Mouse (Mus musculus): Measurements from ENCODE around the gene Prpf19. TPM values are rescaled to one million over a fixed set of nuclear protein-coding genes. Genes with fewer than 3 reads are reported as not detected.

Prpf19 gene
- total RNA-seq, 1 experiment from 2014 or later = 32.0 TPM

DNA sequence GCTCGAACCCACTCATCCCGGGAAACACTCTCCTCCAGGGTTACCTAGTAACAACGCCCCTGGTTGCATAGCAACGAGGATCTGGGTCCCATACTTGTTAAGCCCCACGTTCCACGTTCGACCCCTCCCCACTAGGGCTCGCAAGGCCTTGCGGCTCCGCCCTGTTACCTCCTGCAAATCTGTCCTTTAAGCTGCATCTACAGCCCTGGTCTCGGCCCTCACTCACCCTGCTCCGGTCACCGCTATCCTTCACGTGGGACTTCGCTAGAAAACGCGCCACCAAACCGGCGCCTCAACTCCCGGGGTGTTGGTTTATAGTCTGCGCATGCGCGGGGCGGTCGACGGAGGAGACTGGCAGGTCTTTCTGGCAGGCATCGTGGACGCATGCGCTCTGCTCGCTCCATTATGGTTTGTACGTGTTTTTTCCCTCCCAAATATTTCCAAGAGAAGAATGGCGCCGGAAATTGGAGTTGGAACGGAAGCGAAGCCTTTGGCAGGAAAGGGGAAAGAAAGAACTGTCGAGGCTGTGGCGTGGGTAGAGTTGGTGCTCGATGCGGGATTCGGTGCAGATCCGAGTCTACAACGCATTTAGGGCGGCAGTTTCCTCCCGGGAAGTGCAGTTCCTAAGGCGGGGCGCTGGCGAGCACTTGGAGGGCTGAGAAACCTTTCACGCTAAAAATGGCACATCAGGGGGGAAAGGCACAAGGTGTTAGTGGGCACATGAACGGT, 13.4 kb upstream of the Prpf19 start, which contains the start of gene Tmem109:
Gene Tmem109, minus strand, starts transcription at position 576 of the 729 bp plus-strand sequence.
- ATAC-seq (ENCODE audit: extremely low read depth, insufficient number of reproducible peaks, low FRiP score, poor library complexity, severe bottlenecking) = peak; percentile 53

DNA sequence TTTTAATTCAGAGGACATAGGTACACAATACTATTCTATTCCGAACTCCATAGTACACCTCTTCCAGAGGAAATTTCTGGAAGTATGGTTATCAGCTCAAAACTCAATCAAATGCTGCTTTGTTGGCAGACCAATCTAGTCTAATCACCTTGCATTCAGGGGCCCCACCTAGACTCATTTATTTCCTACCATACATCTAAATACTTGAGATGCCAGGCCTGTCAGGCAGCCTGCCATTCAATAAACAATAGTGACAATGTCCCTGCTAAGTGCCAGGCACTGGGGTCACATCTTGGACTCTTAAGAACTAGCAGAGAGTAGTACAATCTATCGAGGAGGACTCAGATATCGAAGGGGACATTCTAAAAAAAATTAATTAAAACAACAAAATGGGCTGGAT, 2.8 kb upstream of the Prpf19 start:
- ATAC-seq (ENCODE audit: extremely low read depth, insufficient number of reproducible peaks, low FRiP score, poor library complexity, severe bottlenecking) = no peak

DNA sequence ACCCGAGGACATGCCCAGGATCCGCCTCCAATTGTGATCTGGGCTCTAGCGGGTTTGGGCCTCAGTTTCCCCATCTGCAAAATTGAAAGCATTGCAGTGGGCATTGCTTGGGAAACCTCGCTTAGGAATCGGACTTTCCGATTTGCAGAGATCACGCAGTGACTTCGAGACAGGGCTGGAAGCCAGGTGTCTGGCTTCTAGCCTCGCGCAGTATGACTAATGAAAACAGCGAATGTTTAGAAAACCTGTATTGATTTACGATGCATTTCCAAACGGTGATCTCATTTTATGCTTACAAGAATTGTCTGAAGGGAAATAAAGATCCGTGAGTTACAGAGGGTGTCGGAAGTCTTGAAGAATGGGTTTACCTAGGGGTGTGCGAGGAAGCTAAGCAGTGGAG, 677 bp downstream of the Prpf19 start:
- no peak for ATAC-seq (ENCODE audit: extremely low read depth, insufficient number of reproducible peaks, low FRiP score, poor library complexity, severe bottlenecking)

DNA sequence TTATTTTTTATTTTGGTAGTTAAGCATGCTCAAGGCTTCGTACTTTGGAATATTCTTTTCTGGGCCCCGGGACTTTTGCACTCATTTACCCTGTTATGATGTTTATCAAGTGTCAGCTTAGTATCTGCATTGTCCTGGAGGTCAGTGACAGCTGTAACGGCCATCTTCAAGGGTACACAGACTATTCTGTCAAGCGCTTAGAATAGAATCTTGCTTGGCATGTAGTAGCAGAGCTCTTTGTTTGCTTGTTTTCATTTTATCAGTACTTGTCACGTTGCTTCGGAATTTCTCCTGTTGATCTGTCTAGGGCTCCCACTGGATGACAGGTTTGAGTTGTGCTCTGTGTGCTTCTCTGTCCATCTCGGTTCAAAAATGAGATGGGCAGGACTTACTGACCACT, 1.8 kb downstream of the Prpf19 start:
- ATAC-seq (ENCODE audit: extremely low read depth, insufficient number of reproducible peaks, low FRiP score, poor library complexity, severe bottlenecking) = no peak

DNA sequence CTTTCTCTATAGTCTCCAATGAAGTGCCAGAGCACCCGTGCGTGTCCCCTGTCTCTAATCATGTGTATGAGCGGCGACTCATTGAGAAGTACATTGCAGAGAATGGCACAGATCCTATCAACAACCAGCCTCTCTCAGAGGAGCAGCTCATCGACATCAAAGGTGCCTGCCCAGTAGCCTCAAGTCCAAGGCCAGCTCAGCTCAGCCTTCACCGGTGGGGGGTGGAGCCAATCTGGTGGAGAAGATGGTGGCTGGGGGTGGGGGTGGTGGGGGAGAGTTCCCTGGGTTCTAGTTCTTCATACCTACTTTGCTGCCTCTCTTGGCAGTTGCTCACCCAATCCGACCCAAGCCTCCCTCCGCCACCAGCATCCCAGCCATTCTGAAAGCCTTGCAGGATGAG, 2.5 kb downstream of the Prpf19 start:
- ATAC-seq (ENCODE audit: extremely low read depth, insufficient number of reproducible peaks, low FRiP score, poor library complexity, severe bottlenecking) = no peak

DNA sequence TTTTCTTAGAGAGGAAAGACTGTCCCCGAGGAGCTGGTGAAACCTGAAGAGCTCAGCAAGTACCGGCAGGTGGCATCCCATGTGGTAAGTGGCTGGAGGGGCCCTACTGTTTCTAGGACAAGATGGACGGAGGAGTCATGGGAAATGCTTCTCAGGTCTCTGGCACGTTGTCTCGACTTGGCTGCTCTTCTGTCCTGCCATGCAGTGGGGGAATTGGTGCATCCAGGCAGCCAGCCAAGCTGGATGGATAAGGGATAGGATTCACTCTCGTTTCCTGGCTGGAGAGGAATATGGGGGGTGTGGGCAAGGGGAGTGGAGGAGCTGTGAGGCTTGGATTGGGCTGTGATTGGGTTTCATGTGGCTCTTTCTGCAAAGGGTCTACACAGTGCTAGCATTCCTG, 5.3 kb downstream of the Prpf19 start:
- ATAC-seq (ENCODE audit: extremely low read depth, insufficient number of reproducible peaks, low FRiP score, poor library complexity, severe bottlenecking) = no peak

DNA sequence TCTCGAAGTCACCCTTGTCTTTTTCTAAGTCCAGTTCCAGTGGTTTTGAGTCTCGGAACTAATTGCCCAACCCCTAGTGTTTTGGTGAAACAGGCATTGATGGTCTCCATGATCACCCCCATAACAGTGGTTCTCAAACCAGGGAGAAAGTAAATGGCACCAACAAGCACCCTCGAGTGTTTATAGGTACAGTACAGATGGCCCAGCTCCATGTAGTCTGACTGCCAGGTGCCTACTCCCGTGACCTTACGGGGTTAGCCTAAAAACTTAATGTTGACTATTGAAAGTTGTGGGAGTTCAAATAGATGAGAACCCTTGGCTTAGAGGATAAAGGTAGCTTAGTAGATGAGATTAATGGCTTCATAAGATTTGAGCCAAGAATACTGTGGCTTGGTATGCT, 6.0 kb downstream of the Prpf19 start:
- ATAC-seq (ENCODE audit: extremely low read depth, insufficient number of reproducible peaks, low FRiP score, poor library complexity, severe bottlenecking) = no peak

DNA sequence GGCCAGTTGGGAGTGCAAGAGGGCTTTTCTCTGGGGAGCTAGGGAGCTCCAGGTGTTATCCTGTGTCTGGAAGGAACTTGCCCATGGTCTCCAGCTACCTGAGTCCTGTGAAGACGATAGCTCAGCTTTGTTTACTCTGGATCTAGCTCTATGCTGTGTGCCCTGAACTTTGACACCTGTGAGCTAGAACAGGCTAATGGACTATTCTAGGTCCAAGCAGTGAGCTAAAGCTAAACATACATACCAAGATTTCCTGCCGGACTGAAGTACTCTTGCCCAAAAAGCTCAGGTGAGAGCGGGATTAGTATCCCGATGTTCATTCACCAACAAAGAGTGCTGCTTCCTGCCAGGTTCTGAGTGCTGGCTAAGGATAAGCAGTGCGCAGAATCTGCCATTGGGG, 9.5 kb downstream of the Prpf19 start:
- no peak for ATAC-seq (ENCODE audit: extremely low read depth, insufficient number of reproducible peaks, low FRiP score, poor library complexity, severe bottlenecking)

DNA sequence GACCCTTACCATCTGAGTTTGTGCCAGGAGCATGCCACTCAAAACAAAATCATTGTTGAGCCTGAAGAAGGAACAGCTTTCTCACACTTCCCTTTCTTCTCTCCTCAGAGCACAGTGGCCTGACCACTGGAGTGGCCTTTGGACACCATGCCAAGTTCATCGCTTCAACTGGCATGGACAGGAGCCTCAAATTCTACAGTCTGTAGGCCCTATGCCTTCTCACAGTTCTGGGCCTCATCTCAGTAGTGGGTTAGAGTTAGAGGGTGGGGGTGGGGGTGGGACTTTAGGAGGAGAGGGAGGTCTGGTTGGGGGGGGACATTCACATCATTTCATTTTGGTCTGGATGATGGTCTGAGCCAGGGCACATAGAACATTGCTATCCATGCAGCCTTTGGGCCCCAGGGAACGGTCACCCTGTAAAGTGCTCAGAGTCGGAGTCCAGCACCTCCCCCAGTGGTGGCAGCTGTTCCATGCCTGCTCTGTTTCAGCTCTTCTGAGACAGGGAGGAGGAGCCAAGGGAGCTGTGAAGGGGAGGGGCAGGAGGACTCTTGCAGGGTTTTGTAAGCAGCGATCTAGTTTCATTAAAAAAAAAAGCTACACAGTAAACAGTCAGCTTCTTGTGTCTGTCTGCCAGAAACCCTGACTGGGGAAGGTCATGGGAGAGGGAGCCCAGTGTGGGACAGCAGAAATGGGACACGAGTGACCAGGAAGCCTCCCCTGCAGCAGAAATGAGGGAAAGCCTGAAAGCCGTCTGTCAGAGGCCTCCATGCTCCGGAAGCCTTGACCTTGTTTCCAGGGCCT, 10.1 kb downstream of the Prpf19 start:
- no peak for ATAC-seq (ENCODE audit: extremely low read depth, insufficient number of reproducible peaks, low FRiP score, poor library complexity, severe bottlenecking)

DNA sequence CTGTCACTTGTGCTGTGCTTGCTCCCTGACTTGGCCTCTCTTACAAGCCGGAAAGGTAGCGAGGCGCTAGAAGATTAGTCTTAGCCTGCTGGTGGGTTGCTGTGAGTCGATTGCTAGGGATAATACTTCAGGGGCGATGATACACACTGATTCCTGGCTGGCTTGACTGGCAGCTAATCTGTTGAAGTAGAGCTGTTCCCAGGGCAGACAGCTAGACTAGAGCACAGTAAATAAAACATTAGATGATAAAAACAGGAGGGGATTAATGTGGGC, 10.6 kb downstream of the Prpf19 start:
- no peak for ATAC-seq (ENCODE audit: extremely low read depth, insufficient number of reproducible peaks, low FRiP score, poor library complexity, severe bottlenecking)

DNA sequence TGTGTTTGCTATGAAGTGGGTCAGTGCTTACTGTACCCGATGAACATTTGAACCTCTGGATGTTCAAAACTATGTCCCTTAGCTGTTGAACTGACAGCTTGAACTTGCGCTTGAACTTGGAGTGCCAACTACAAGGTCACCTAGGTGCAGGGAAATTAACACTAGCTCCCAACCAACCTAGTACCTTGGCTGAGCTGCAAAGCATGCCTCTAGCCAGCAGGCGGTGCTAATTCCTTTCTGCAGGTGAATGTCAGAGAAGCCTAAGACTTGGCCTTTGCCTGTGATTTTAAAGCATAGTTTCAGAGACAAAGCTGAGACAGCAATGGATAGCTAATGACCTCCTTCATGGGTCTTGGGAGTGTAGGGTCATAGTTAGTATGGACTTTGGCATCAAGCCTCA, 12.9 kb downstream of the Prpf19 start:
- peak; percentile 43; the same call in 1 of the 2 replicates for ATAC-seq (ENCODE audit: extremely low read depth, insufficient number of reproducible peaks, low FRiP score, poor library complexity, severe bottlenecking)

DNA sequence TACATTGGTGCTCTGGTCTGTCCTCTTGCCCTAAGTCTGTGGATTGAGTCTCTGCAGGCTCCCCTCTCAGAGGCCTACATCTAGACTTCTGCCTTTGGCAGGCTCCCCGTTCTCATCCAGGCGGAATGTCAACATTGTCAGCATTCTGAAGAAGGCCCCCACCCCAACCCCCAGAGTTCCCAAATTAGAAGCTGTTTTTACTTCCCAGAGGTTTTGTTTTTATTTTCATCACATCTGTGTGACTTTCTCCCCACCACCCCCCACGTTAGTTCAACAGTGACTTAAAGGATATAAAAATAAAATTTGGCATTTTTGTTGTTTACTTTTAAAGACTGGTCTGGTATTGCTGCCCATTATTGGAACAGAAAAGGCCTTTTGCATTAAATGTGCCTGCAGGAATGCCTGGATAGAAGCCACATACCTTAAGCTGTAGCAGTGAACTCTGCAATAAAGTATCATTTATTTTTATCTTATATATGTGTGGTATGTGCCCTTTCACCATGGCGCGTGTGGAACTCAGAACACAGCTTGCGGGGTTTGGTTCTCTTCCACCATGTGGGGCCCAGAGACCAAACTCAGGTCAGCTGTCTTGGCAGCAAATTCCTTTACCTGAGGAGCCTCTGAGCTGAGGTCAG, 14.2 kb downstream of the Prpf19 start:
- no peak for ATAC-seq (ENCODE audit: extremely low read depth, insufficient number of reproducible peaks, low FRiP score, poor library complexity, severe bottlenecking)

DNA sequence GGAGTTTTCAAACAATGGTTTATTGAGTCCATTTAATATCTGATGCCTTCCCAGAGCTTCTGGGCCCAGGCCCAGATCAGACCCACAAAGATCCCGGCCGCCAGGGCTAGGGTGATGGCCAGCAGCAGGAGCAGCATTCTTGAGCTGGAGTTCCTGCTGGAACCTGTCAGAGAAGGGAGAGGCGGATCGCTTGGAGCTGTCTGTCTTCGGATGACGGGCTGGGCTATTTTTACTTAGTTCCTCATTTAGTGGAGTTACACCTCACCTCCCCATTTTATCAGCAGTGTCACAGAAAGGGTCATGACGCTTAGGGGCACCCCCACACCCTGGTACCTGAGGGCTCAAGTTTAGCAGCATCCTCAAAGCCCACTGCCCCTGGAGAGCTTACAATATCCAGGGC, 19.3 kb downstream of the Prpf19 start:
- peak; percentile 55 for ATAC-seq (ENCODE audit: extremely low read depth, insufficient number of reproducible peaks, low FRiP score, poor library complexity, severe bottlenecking)

DNA sequence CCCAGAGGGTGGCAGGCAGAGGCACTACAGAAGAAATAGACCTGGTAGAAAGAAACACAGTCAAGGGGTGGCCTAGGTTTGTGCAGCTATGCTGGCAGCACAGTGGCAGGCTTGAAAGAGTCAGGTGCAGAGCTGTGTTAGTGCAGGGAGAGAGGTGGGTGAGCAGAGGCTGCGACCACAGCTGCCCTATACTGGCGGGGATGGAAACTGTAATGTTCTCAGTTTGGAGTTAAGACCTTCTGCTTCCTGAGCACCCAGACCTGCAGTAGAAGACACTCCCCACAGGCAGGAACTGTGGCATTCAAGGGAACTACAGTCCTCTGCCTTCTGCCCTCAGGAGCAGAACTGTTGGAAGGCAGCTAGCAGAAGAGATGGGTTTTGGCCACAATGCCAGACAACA, 19.8 kb downstream of the Prpf19 start:
- no peak for ATAC-seq (ENCODE audit: extremely low read depth, insufficient number of reproducible peaks, low FRiP score, poor library complexity, severe bottlenecking)

DNA sequence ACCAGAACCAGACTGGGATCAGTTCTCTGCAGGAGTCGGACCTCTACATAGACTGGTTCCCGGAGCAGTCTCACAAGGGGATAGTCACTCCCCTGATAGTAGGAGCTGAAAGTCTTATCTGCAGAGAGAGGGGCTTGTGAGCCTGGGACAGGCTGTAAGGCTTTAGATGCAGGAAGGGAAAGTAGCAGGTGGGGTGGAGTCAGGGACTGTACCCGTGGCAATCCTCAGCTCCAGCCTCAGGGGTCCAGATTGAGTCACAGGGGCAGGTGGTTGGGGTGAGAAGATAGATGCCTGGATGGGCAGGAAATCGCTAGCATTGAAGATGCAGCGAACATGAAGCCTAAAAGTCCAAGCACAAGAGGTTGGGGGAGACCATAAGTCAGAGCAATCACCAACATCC, 21.5 kb downstream of the Prpf19 start:
- ATAC-seq (ENCODE audit: extremely low read depth, insufficient number of reproducible peaks, low FRiP score, poor library complexity, severe bottlenecking) = no peak

DNA sequence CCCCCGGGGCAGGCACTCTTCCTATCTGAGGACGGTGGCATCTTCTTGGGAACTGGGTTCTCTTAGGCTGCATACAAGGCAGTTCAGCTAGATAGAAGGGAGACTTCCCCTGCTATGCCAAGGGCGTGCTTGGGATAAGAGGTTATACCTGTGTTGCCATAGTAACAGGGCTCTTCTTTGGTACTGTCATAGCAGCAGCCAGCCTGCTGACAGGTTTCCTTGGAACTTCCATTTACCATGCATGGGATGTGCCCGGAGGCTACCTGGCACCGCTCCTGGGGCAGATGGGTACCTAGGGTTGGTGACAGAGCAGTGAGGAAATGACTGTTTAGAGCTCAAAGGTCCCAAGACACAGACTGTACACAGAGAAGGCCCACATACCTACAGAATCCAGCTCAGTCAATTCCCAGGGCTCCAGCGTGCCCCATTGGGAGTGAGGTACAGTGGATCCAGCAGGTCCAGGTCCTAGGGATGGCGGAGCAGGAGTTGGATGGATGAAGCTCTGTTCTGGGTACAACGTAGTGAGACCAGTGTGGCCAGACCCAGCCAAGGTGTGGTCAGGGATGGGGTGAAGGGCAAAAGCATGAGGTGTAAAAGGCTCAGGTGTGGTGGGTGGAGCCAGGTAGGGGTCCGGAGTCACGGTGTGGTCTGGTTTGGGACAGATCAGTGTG, 23.4 kb downstream of the Prpf19 start:
- ATAC-seq (ENCODE audit: extremely low read depth, insufficient number of reproducible peaks, low FRiP score, poor library complexity, severe bottlenecking) = no peak

DNA sequence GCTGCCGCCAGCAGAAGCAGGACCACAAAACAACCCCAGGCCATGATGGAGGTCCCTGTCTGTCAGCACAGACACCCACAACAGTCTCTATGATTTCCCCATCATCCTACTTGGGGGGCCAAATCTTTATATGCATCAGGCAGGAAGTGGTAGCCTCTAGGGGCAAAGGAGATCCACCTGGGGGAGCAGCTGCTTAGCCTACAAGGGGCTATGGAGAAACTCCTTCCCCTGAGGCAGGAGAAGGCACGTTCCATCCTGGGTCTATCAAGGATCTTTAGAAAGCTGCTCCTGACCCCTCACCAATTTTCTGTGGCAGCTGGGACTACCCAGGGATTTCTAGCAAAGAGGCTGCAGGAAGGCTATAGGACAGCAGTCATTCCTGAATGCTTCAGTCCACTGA, 25.5 kb downstream of the Prpf19 start, which contains the start of gene Zp1:
Gene Zp1, minus strand, starts transcription at position 101 of the 400 bp plus-strand sequence.
- no peak for ATAC-seq (ENCODE audit: extremely low read depth, insufficient number of reproducible peaks, low FRiP score, poor library complexity, severe bottlenecking)

DNA sequence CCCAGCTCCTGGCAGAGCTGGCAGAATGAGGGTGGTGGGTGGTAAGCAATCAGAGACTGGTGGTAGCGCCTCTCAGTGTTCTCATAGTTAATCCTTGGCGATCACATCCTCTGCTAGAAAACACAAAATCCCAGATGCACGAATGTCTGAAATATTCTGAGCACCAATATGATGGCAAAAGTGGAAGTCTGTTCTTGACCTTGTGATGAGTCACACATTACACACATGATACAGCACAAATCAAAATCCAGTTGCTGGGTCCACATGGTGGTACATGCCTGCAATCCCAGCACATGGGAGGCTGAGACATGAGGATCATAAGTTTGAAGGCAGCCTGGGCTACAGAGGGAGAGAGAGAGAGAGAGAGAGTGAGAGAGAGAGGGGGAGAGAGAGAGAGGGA, 26.0 kb downstream of the Prpf19 start:
- ATAC-seq (ENCODE audit: extremely low read depth, insufficient number of reproducible peaks, low FRiP score, poor library complexity, severe bottlenecking) = no peak

DNA sequence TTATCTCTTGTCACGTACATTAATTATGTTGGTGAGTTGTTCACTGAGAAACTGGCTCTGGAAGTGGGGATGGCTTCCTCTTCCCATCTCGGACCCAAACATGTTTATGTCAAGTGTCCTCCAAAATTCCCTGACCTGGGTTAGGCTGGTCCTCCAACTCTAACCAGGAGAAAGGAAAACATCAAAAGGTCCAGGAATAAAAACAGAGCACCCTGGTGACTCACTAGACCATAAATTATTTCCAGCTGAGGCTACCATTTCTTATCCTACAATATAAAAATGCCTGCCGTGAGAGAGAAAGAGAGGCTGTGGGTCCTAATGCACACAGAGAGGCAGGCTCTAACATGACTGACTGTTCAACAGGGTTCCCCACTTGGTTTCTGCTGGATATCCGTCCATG, 29.2 kb downstream of the Prpf19 start:
- no peak for ATAC-seq (ENCODE audit: extremely low read depth, insufficient number of reproducible peaks, low FRiP score, poor library complexity, severe bottlenecking)

All from neutrophil, adult 5-6 weeks (primary cell).